Comparison of ENCODE assay signal across 8 mouse cellular contexts in the genomic region with DNA sequence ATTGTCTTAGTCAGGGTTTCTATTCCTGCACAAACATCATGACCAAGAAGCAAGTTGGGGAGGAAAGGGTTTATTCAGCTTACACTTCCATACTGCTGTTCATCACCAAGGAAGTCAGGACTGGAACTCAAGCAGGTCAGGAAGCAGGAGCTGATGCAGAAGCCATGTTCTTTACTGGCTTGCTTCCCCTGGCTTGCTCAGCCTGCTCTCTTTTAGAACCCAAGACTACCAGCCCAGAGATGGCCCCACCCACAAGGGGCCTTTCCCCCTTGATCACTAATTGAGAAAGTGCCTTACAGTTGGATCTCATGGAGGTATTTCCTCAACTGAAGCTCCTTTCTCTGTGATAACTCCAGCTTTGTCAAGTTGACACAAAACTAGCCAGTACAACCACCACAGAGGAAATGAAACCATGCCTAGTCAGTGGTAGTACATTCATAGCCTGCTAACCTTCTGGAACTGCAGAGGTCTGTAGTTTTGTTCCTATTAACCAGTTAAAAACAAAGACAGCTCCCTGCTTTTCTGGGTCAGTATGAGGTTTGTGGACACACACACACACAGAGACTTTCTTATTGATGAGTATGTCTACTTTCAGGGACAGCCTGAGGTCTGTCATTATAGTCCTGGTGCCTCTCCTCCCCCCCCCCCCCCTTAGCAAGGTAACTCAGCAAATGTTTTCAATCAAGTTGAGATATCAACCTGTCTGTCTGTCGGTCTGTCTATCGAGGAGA. TPM values are rescaled to one million over a fixed set of nuclear protein-coding genes. Genes with fewer than 3 reads are reported as not detected.
DNase-seq lines count a peak whose midpoint lies in the region; ATAC-seq and TF ChIP-seq lines count a peak whose summit lies in the region.
"Not testable (repeated sequence)": the region's sequence is repeated elsewhere in the genome, so short reads cannot be mapped to it uniquely, and the experiment has no call there.

No protein-coding gene starts in this region.

- peak; percentile 11 for DNase-seq in G1E (ENCODE audit: low spot score)
- not testable (repeated sequence) for DNase-seq in heart, embryonic 10.5 days (ENCODE audit: low spot score); limb, embryonic 10.5 days (ENCODE audit: low spot score); lung, embryonic 14.5 days; midbrain, postnatal 0 days (ENCODE audit: low spot score)

- peak overlapping the region; percentile 77 for H3K4me2 ChIP-seq in hindbrain, embryonic 16.5 days (ENCODE audit: low read length)
- H3K4me2 ChIP-seq in lung, embryonic 14.5 days, result peak overlapping the region; percentile 75
- peak overlapping the region; percentile 73 for H3K4me2 ChIP-seq in midbrain, postnatal 0 days (ENCODE audit: low read depth, low read length, poor library complexity, severe bottlenecking)
- H3K4me2 ChIP-seq in stomach, embryonic 16.5 days (ENCODE audit: low read depth, low read length), result peak overlapping the region; percentile 88

- TF ChIP-seq CTCF in G1E (IDR thresholded peaks at IDR 0.05; ENCODE audit: low read depth, low read length); embryonic fibroblast, embryonic 13.5 days (IDR thresholded peaks at IDR 0.05; ENCODE audit: borderline replicate concordance, insufficient read depth, low read length); lung, embryonic 14.5 days (IDR thresholded peaks at IDR 0.05; ENCODE audit: low read depth); midbrain, postnatal 0 days (IDR thresholded peaks at IDR 0.05): not testable (repeated sequence)

- peak overlapping the region; percentile 90 for H3K9ac ChIP-seq in hindbrain, embryonic 16.5 days (ENCODE audit: low read depth, low read length)
- H3K9ac ChIP-seq in lung, embryonic 14.5 days, result peak overlapping the region; percentile 76
- peak overlapping the region; percentile 54 for H3K9ac ChIP-seq in midbrain, postnatal 0 days (replicated peaks; ENCODE audit: low read length, poor library complexity, severe bottlenecking)
- H3K9ac ChIP-seq in stomach, embryonic 16.5 days (ENCODE audit: low read length), result peak overlapping the region; percentile 79

- not testable (repeated sequence) for ATAC-seq in G1E (ENCODE audit: extremely low read depth, insufficient number of reproducible peaks, low FRiP score, poor library complexity, severe bottlenecking); hindbrain, embryonic 16.5 days; lung, embryonic 14.5 days (ENCODE audit: insufficient read depth); midbrain, postnatal 0 days (ENCODE audit: low FRiP score); stomach, embryonic 16.5 days (ENCODE audit: insufficient read depth, low FRiP score)

- H3K4me1 ChIP-seq in G1E (ENCODE audit: insufficient read depth, low read depth, low read length), result peaks cover 51% of the 10 kb centered on the region
- H3K4me1 ChIP-seq in embryonic fibroblast, embryonic 13.5 days (ENCODE audit: control insufficient read depth, insufficient read depth, low read length); lung, embryonic 14.5 days (ENCODE audit: insufficient read depth); midbrain, postnatal 0 days (ENCODE audit: insufficient read depth, low read length); stomach, embryonic 16.5 days (ENCODE audit: control insufficient read depth, insufficient read depth, low read length): not testable (repeated sequence)
- H3K4me1 ChIP-seq in heart, embryonic 10.5 days, result peaks cover 11% of the 10 kb centered on the region; the same call in 1 of the 2 replicates
- H3K4me1 ChIP-seq in hindbrain, embryonic 16.5 days (ENCODE audit: control insufficient read depth, insufficient read depth, low read depth, low read length), result peaks cover 11% of the 10 kb centered on the region
- peaks cover 16% of the 10 kb centered on the region for H3K4me1 ChIP-seq in limb, embryonic 10.5 days

- H3K27me3 ChIP-seq in G1E (ENCODE audit: insufficient read depth, low read length); heart, embryonic 10.5 days (ENCODE audit: insufficient read depth, poor library complexity, severe bottlenecking); hindbrain, embryonic 16.5 days (replicated peaks; ENCODE audit: control insufficient read depth, insufficient read depth, low read length); limb, embryonic 10.5 days (ENCODE audit: low read depth, poor library complexity, severe bottlenecking); lung, embryonic 14.5 days (ENCODE audit: insufficient read depth, low read length); midbrain, postnatal 0 days (ENCODE audit: insufficient read depth, low read length); stomach, embryonic 16.5 days (ENCODE audit: control insufficient read depth, insufficient read depth, low read length): not testable (repeated sequence)

- H3K36me3 ChIP-seq in G1E (replicated peaks), result peaks cover 15% of the 10 kb centered on the region
- H3K36me3 ChIP-seq in heart, embryonic 10.5 days; hindbrain, embryonic 16.5 days (ENCODE audit: control insufficient read depth, insufficient read depth, low read length); limb, embryonic 10.5 days; lung, embryonic 14.5 days (ENCODE audit: insufficient read depth); midbrain, postnatal 0 days (ENCODE audit: insufficient read depth, low read length); stomach, embryonic 16.5 days (ENCODE audit: control insufficient read depth, insufficient read depth, low read length): not testable (repeated sequence)

- not testable (repeated sequence) for H3K27ac ChIP-seq in embryonic fibroblast, embryonic 13.5 days (ENCODE audit: insufficient read depth, low read length); hindbrain, embryonic 16.5 days (ENCODE audit: low read depth, low read length); stomach, embryonic 16.5 days (ENCODE audit: low read length)
- peak overlapping the region; percentile 90; the same call in 1 of the 2 replicates for H3K27ac ChIP-seq in heart, embryonic 10.5 days
- H3K27ac ChIP-seq in limb, embryonic 10.5 days, result peak overlapping the region; percentile 86; the same call in 1 of the 2 replicates
- H3K27ac ChIP-seq in lung, embryonic 14.5 days (ENCODE audit: low read depth), result 0 out of 2 replicates have a peak overlapping the region, but pooled peaks have one; percentile 86
- peak overlapping the region; percentile 82 for H3K27ac ChIP-seq in midbrain, postnatal 0 days (ENCODE audit: low read depth, low read length)

- peak overlapping the region; percentile 91 for H3K4me3 ChIP-seq in G1E (ENCODE audit: low read depth, low read length)
- H3K4me3 ChIP-seq in embryonic fibroblast, embryonic 13.5 days (ENCODE audit: insufficient read depth, low read length), result peak overlapping the region; percentile 88
- H3K4me3 ChIP-seq in heart, embryonic 10.5 days, result peak overlapping the region; percentile 79
- H3K4me3 ChIP-seq in hindbrain, embryonic 16.5 days (ENCODE audit: low read length), result peak overlapping the region; percentile 97
- H3K4me3 ChIP-seq in limb, embryonic 10.5 days, result peak overlapping the region; percentile 72
- H3K4me3 ChIP-seq in lung, embryonic 14.5 days (ENCODE audit: low read depth, low read length), result peak overlapping the region; percentile 76
- H3K4me3 ChIP-seq in midbrain, postnatal 0 days (ENCODE audit: low read depth, low read length), result peak overlapping the region; percentile 75
- H3K4me3 ChIP-seq in stomach, embryonic 16.5 days (replicated peaks; ENCODE audit: low read length), result peak overlapping the region; percentile 72

- TF ChIP-seq POLR2A in embryonic fibroblast, embryonic 13.5 days (IDR thresholded peaks at IDR 0.05; ENCODE audit: low read depth, low read length), result not testable (repeated sequence)

- not testable (repeated sequence) for H3K9me3 ChIP-seq in G1E (replicated peaks); heart, embryonic 10.5 days; hindbrain, embryonic 16.5 days (ENCODE audit: control insufficient read depth, low read length); limb, embryonic 10.5 days (replicated peaks); lung, embryonic 14.5 days (ENCODE audit: low read depth, low read length); midbrain, postnatal 0 days (ENCODE audit: low read length); stomach, embryonic 16.5 days (replicated peaks; ENCODE audit: control insufficient read depth, low read length)

- WGBS in heart, embryonic 10.5 days, result 24% methylated on average over 2 of the region's 2 CpGs
- 33% methylated on average over 2 of the region's 2 CpGs for WGBS in hindbrain, embryonic 16.5 days
- WGBS in limb, embryonic 10.5 days, result 52% methylated on average over 2 of the region's 2 CpGs
- WGBS in lung, embryonic 14.5 days, result 16% methylated on average over 2 of the region's 2 CpGs
- WGBS in midbrain, postnatal 0 days, result 41% methylated on average over 2 of the region's 2 CpGs
- 35% methylated on average over 2 of the region's 2 CpGs for WGBS in stomach, embryonic 16.5 days

RNA-seq across cellular contexts. Expression of gene Map3k13, which starts 0.9 kb away (rescaled TPM):
- 0.45 and 0.68 TPM in 2 replicates for total RNA-seq in G1E (2014; fragmentation: Nextera tagmentation)
- 0.12 and 0.16 TPM in 2 replicates for total RNA-seq in G1E (2017)
- 0.01 TPM in 2 replicates for polyA plus RNA-seq in G1E (2012)
- polyA plus RNA-seq in embryonic fibroblast, embryonic 13.5 days (2011; ENCODE audit: insufficient read length, low read depth, missing spikeins), result 0.92 and 0.97 TPM in 2 replicates
- 0.48 and 0.63 TPM in 2 replicates for polyA plus RNA-seq in heart, embryonic 10.5 days (2016; fragmentation: Nextera tagmentation; extraction: Ambion mirVana)
- 5.1 and 6.2 TPM in 2 replicates for polyA plus RNA-seq in hindbrain, embryonic 16.5 days (2015; fragmentation: Nextera tagmentation; extraction: Ambion mirVana)
- polyA plus RNA-seq in limb, embryonic 10.5 days (2016; fragmentation: Nextera tagmentation; extraction: Ambion mirVana), result 1.2 and 1.8 TPM in 2 replicates
- 0.65 and 0.95 TPM in 2 replicates for polyA plus RNA-seq in lung, embryonic 14.5 days (2014; fragmentation: Nextera tagmentation; extraction: Ambion mirVana)
- 11.5 and 12.1 TPM in 2 replicates for total RNA-seq in midbrain, postnatal 0 days (2014; rRNA removed)
- 3.4 and 4.0 TPM in 2 replicates for polyA plus RNA-seq in midbrain, postnatal 0 days (2015; fragmentation: Nextera tagmentation; extraction: Ambion mirVana)
- 1.2 and 1.3 TPM in 2 replicates for polyA plus RNA-seq in stomach, embryonic 16.5 days (2015; fragmentation: Nextera tagmentation; extraction: Ambion mirVana)

RNA-seq across cellular contexts. Expression of gene Ehhadh, which starts 5.6 kb away (rescaled TPM):
- total RNA-seq in G1E (2014; fragmentation: Nextera tagmentation) (not detected in 2 replicates), G1E (2017) (0.11 TPM in 1 of 2 replicates, not detected in the other)
- 0.01 TPM in 1 of 2 replicates, not detected in the other for polyA plus RNA-seq in G1E (2012)
- 2.9 and 3.4 TPM in 2 replicates for polyA plus RNA-seq in embryonic fibroblast, embryonic 13.5 days (2011; ENCODE audit: insufficient read length, low read depth, missing spikeins)
- polyA plus RNA-seq in heart, embryonic 10.5 days (2016; fragmentation: Nextera tagmentation; extraction: Ambion mirVana), result 2.3 and 3.5 TPM in 2 replicates
- polyA plus RNA-seq in hindbrain, embryonic 16.5 days (2015; fragmentation: Nextera tagmentation; extraction: Ambion mirVana), result 2.0 and 2.5 TPM in 2 replicates
- polyA plus RNA-seq in limb, embryonic 10.5 days (2016; fragmentation: Nextera tagmentation; extraction: Ambion mirVana), result 1.6 and 2.5 TPM in 2 replicates
- polyA plus RNA-seq in lung, embryonic 14.5 days (2014; fragmentation: Nextera tagmentation; extraction: Ambion mirVana), result 1.6 and 2.4 TPM in 2 replicates
- total RNA-seq in midbrain, postnatal 0 days (2014; rRNA removed), result 2.1 and 3.3 TPM in 2 replicates
- polyA plus RNA-seq in midbrain, postnatal 0 days (2015; fragmentation: Nextera tagmentation; extraction: Ambion mirVana), result 1.7 and 2.3 TPM in 2 replicates
- 5.7 and 6.4 TPM in 2 replicates for polyA plus RNA-seq in stomach, embryonic 16.5 days (2015; fragmentation: Nextera tagmentation; extraction: Ambion mirVana)
